Mouse (Mus musculus) hindbrain, embryonic 14.5 days (tissue): ENCODE measurements around the gene C2cd4a. TPM values are rescaled to one million over a fixed set of nuclear protein-coding genes. Genes with fewer than 3 reads are reported as not detected.

ENCODE experiments used
- ATAC-seq: fragments of 200-750 bp; cut with Nextera tagmentation; 2 replicates; pipeline ENCODE4 v1.8.0; 2017; ENCODE audit warnings: moderate number of reproducible peaks, mild to moderate bottlenecking, moderate TSS enrichment, moderate library complexity; ENCODE audit not compliant: low FRiP score
- DNase-seq: peaks from one replicate; pipeline ENCODE4 v3.0.0-alpha.2; 2015; ENCODE audit warnings: low spot score
- H3K27ac ChIP-seq: fragments of 300-500 bp; sonication (generic); 2 replicates; pipeline ENCODE4 v1.5.1; 2014; ENCODE audit warnings: mild to moderate bottlenecking, moderate library complexity
- H3K27me3 ChIP-seq: fragments of 300-500 bp; sonication (generic); 2 replicates; pipeline ENCODE4 v1.6.1; 2014; ENCODE audit warnings: mild to moderate bottlenecking, low read length, mixed read lengths; ENCODE audit not compliant: control insufficient read depth, insufficient read depth
- H3K36me3 ChIP-seq: fragments of 300-500 bp; sonication (generic); replicated peaks from 2 replicates; pipeline ENCODE4 v1.6.1; 2014; ENCODE audit not compliant: control insufficient read depth, insufficient read depth
- H3K4me1 ChIP-seq: fragments of 300-500 bp; sonication (generic); replicated peaks from 2 replicates; pipeline ENCODE4 v1.6.1; 2014; ENCODE audit warnings: antibody characterized with exemption, low read length, mixed read lengths; ENCODE audit not compliant: control insufficient read depth, insufficient read depth
- H3K4me2 ChIP-seq: fragments of 300-500 bp; sonication (generic); replicated peaks from 2 replicates; pipeline ENCODE4 v1.6.1; 2014; ENCODE audit warnings: mild to moderate bottlenecking, moderate library complexity
- H3K4me3 ChIP-seq: fragments of 300-500 bp; sonication (generic); replicated peaks from 2 replicates; pipeline ENCODE4 v1.5.1; 2014; ENCODE audit warnings: mild to moderate bottlenecking, low read length
- H3K9ac ChIP-seq: fragments of 300-500 bp; sonication (generic); 2 replicates; pipeline ENCODE4 v1.6.1; 2014
- H3K9me3 ChIP-seq: fragments of 300-500 bp; sonication (generic); 2 replicates; pipeline ENCODE4 v1.6.1; 2016; ENCODE audit warnings: low read length; ENCODE audit not compliant: control insufficient read depth
- WGBS: fragments of 180-500 bp; shearing (Covaris S2); extraction: QIAGEN DNeasy Blood & Tissue Kit; methylation state at CpG from one replicate; pipeline ENCODE4 v1.1.7; 2014; 5-methylcytosine and 5-hydroxymethylcytosine counted together
- polyA plus RNA-seq: library from polyadenylated mRNA; unstranded; fragments of >200 nt; fragmentation: Nextera tagmentation; extraction: Ambion mirVana; gene quantifications from 2 replicates; pipeline ENCODE4 v1.2.1, GENCODE M21; 2014

The C2cd4a gene
- polyA plus RNA-seq, 1 experiment from 2014 or later, result 0.41 TPM

GRCm38 (mm10) chr9:67783925-67784324 lies 48.2 kb downstream of the C2cd4a start:
- H3K27ac ChIP-seq, result no peak overlapping the region
- H3K27me3 ChIP-seq, result no peaks in the 10 kb centered on the region
- H3K4me2 ChIP-seq, result no peak overlapping the region
- no peaks in the 10 kb centered on the region for H3K36me3 ChIP-seq
- ATAC-seq (no peak), DNase-seq (no peak)
- H3K4me3 ChIP-seq, result no peak overlapping the region
- H3K9ac ChIP-seq, result no peak overlapping the region
- no peaks in the 10 kb centered on the region for H3K4me1 ChIP-seq
- H3K9me3 ChIP-seq, result no peaks in the 10 kb centered on the region

DNA sequence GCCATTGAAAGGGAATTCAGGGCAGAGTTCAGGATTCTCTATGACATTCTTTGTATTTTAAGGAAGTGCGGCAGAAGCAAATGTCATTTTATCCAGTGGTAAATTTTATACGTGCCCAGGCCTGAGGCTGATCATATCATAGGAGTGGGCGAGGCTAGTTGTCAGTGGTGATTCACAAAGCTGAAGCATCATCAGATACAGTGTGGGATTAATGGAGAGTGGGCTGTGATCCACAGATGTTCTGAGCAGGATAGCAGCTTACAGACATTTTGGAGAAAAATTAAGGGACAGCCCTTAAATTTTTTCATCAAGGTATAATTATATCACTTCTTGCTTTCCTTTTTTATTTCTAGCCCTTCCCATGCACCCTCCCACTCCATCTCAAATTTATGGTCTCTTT lies 48.7 kb downstream of the C2cd4a start:
- no peak for ATAC-seq
- Histone ChIP-seq H3K27ac (no peak overlapping the region), H3K4me2 (no peak overlapping the region), H3K27me3 (no peaks in the 10 kb centered on the region), H3K36me3 (no peaks in the 10 kb centered on the region), H3K9me3 (no peaks in the 10 kb centered on the region), H3K4me3 (no peak overlapping the region), H3K9ac (no peak overlapping the region), H3K4me1 (peaks cover 3% of the 10 kb centered on the region)
- no peak for DNase-seq
- WGBS, result 81% methylated on average over 3 of the region's 3 CpGs

DNA sequence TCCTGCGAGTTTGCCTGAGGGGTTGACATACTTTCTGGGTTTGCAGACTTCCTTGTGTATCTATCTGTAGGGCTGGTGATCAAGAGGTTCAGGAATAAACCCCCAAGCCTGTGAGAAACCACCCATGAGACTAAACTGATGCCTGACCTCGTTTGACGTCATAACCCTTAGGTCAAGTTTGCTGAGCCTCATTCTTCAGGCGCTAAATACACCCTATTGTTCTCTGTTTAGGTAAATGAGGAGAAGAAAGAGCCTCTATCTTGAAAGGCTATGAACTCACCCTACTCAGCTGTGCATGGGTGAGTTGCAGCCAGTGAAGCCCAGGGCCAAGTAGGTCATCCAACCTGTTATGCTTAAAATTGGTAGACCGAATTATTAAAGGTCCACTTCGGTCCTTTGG lies 49.3 kb downstream of the C2cd4a start:
- no peak for DNase-seq
- no peak overlapping the region for H3K9ac ChIP-seq

More for the DNA sequence above, 49.3 kb downstream of the C2cd4a start:
- Histone ChIP-seq H3K4me3 (no peak overlapping the region), H3K27me3 (no peaks in the 10 kb centered on the region), H3K36me3 (no peaks in the 10 kb centered on the region), H3K4me1 (peaks cover 6% of the 10 kb centered on the region), H3K4me2 (no peak overlapping the region), H3K27ac (no peak overlapping the region), H3K9me3 (no peaks in the 10 kb centered on the region)
- 65% methylated on average over 6 of the region's 6 CpGs for WGBS
- no peak for ATAC-seq

Other genes with a start within 250 kb of the C2cd4a start
- gene C2cd4b, start 72.9 kb downstream of the C2cd4a start, polyA plus RNA-seq, result 0.80 and 2.1 TPM in 2 replicates
- gene Vps13c, start 8.1 kb upstream of the C2cd4a start, polyA plus RNA-seq, result 14.4 and 15.0 TPM in 2 replicates